Mouse (Mus musculus) CH12.LX (cell line): ENCODE measurements at regions not wholly inside any gene's neighbourhood (a gene's known extent, or its start where the extent isn't known, plus 50 kb on each side); places are given as distances from the start of the nearest gene placed in this dataset.

Experiments
- DNase-seq: peaks from one replicate; pipeline ENCODE4 v3.0.0-alpha.2; 2013; ENCODE audit errors: extremely low read depth
- H3K27ac ChIP-seq: 2 replicates; pipeline ENCODE4 v1.5.1; 2012; ENCODE audit warnings: low read depth, mild to moderate bottlenecking, control low read depth, moderate library complexity; ENCODE audit not compliant: insufficient read depth
- H3K27me3 ChIP-seq: replicated peaks from 2 replicates; pipeline ENCODE3; 2012; ENCODE audit warnings: inconsistent platforms
- H3K36me3 ChIP-seq, 2 experiments: replicated peaks in 1 of 2; 2 replicates each; pipeline versions ENCODE3 to v1.6.1; 2012; ENCODE audit warnings: inconsistent platforms in 1 of 2, low read length in 1 of 2, mild to moderate bottlenecking in 1 of 2, mixed read lengths in 1 of 2, moderate library complexity in 1 of 2; ENCODE audit not compliant: control insufficient read depth in 1 of 2, insufficient read depth in 1 of 2
- H3K4me1 ChIP-seq, 2 experiments: 2 replicates each; pipeline ENCODE4 v1.6.1; 2012; ENCODE audit warnings: inconsistent platforms in 1 of 2, moderate library complexity in 1 of 2; ENCODE audit not compliant: insufficient read depth in 2 of 2, control insufficient read depth in 1 of 2
- H3K4me2 ChIP-seq: 2 replicates; pipeline ENCODE4 v1.6.1; 2012; ENCODE audit warnings: low read depth, mild to moderate bottlenecking, control low read depth; ENCODE audit not compliant: poor library complexity, insufficient read depth, severe bottlenecking
- H3K4me3 ChIP-seq, 3 experiments: fragments of 150-350 bp in 1 of 3; sonication (generic) in 1 of 3; replicated peaks in 1 of 3; 2 replicates each; pipeline versions ENCODE3 to v1.5.1; 2011 to 2012; ENCODE audit warnings: low read depth in 2 of 3, low read length in 2 of 3, mild to moderate bottlenecking in 2 of 3, moderate library complexity in 2 of 3, control low read depth in 1 of 3, improper control_type of control experiment in 1 of 3, inconsistent platforms in 1 of 3, mixed read lengths in 1 of 3; ENCODE audit not compliant: poor library complexity in 1 of 3
- H3K79me2 ChIP-seq: replicated peaks from 2 replicates; pipeline ENCODE4 v1.6.1; 2012; ENCODE audit warnings: mild to moderate bottlenecking, moderate library complexity; ENCODE audit not compliant: control insufficient read depth, poor library complexity, insufficient read depth, severe bottlenecking; ENCODE audit errors: extremely low read depth
- H3K9ac ChIP-seq: 2 replicates; pipeline ENCODE4 v1.6.1; 2012; ENCODE audit warnings: low read depth, mild to moderate bottlenecking, control low read depth, moderate library complexity; ENCODE audit not compliant: insufficient read depth
- H3K9me3 ChIP-seq: replicated peaks from 2 replicates; pipeline ENCODE3; 2012; ENCODE audit warnings: low read length, inconsistent platforms, mixed read lengths
- CHD1 ChIP-seq: IDR thresholded peaks from 2 replicates; pipeline ENCODE4 v1.6.1; 2012; ENCODE audit warnings: low read depth, low read length, improper control_type of control experiment, inconsistent platforms
- EP300 ChIP-seq: IDR thresholded peaks from 2 replicates; pipeline ENCODE4 v1.6.1; 2011; ENCODE audit warnings: low read length, improper control_type of control experiment
- GABPA ChIP-seq: IDR thresholded peaks from 2 replicates; pipeline ENCODE4 v1.6.1; 2012; ENCODE audit warnings: low read depth, low read length, improper control_type of control experiment, inconsistent platforms; ENCODE audit not compliant: insufficient replicate concordance
- MEF2A ChIP-seq: IDR thresholded peaks from 2 replicates; pipeline ENCODE4 v1.6.1; 2014; ENCODE audit warnings: low read depth, mild to moderate bottlenecking, inconsistent platforms, low read length, improper control_type of control experiment, borderline replicate concordance
- PAX5 ChIP-seq: IDR thresholded peaks from 2 replicates; pipeline ENCODE4 v1.6.1; 2012; ENCODE audit warnings: low read length, inconsistent platforms, mixed read lengths
- POLR2A ChIP-seq: IDR thresholded peaks from 2 replicates; pipeline ENCODE4 v1.6.1; 2011; ENCODE audit warnings: low read depth, mild to moderate bottlenecking, improper control_type of control experiment, low read length
- RAD21 ChIP-seq: IDR thresholded peaks from 2 replicates; pipeline ENCODE4 v1.6.1; 2011; ENCODE audit warnings: low read depth, mild to moderate bottlenecking, low read length, improper control_type of control experiment, moderate library complexity
- USF2 ChIP-seq: conservative IDR thresholded peaks from 2 replicates; pipeline ENCODE4 v1.6.1; 2011; ENCODE audit warnings: low read depth, low read length, improper control_type of control experiment
- ZKSCAN1 ChIP-seq: IDR thresholded peaks from 2 replicates; pipeline ENCODE4 v1.6.1; 2012; ENCODE audit warnings: low read depth, inconsistent platforms, low read length, improper control_type of control experiment, borderline replicate concordance
- dilution Hi-C: fragments of 300-500 bp; cut with MboI; formaldehyde crosslinking; loops from 2 replicates; pipeline ENCODE4 v1.14.3; 2020; ENCODE audit warnings: low sequenced_read_pairs; ENCODE audit not compliant: extremely low pct_unique_long_range_greater_than_20kb, extremely low pct_ligation_motif_present
- in situ Hi-C: fragments of 300-500 bp; cut with MboI; formaldehyde crosslinking; loops from 3 replicates; pipeline ENCODE4 v1.14.3; 2019; ENCODE audit warnings: low sequenced_read_pairs, low pct_ligation_motif_present, low pct_unique_long_range_greater_than_20kb, mixed read lengths

DNA sequence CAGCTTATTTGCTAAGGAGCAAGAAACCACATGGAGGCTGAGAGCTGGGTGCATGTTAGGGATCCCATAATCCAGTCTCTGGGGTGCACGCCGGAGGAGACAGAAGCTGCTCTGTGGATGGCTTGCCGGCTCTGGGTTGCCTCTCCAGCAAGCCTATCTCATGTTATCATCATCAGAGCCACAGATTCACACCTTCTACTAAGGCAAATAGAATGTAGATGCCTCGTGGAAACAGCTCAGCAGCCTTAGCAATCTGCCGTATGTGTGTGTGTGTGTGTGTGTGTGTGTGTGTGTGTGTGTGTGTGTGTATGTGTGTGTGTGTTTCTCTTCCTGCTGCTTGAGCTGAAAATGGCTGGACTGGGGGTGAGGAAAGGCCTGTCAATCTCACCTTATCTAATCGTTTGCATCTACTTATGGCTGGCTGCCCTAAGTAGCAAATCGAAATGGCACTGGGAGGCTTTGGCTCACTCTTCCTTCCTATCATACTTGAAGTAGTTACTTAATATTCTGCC lies 191.7 kb downstream of the Dact1 start:
- dilution Hi-C loops = no loop called here
- Histone ChIP-seq H3K4me3 (no peak overlapping the region), H3K36me3 (no peaks in the 10 kb centered on the region), H3K27me3 (no peaks in the 10 kb centered on the region), H3K9ac (no peak overlapping the region), H3K27ac (no peak overlapping the region), H3K79me2 (no peaks in the 10 kb centered on the region), H3K9me3 (no peaks in the 10 kb centered on the region), H3K4me1 (peaks cover 0 to 10% of the 10 kb centered on the region in 2 experiments; a peak in 1 of 4 replicates), H3K4me2 (no peak overlapping the region)
- in situ Hi-C loops = no loop called here
- no peak for TF ChIP-seq PAX5
- DNase-seq = no peak

GRCm38 (mm10) chr12:71503265-71503664 lies 193.6 kb downstream of the Dact1 start:
- Histone ChIP-seq H3K27ac (no peak overlapping the region), H3K27me3 (no peaks in the 10 kb centered on the region), H3K4me2 (no peak overlapping the region), H3K9ac (no peak overlapping the region), H3K79me2 (no peaks in the 10 kb centered on the region), H3K9me3 (no peaks in the 10 kb centered on the region), H3K4me1 (peaks cover 0 to 4% of the 10 kb centered on the region in 2 experiments; a peak in 1 of 4 replicates), H3K36me3 (no peaks in the 10 kb centered on the region), H3K4me3 (no peak overlapping the region)
- dilution Hi-C loops (no loop called here), in situ Hi-C loops (no loop called here)
- TF ChIP-seq CHD1 (no peak), MEF2A (no peak), RAD21 (no peak), POLR2A (no peak)
- DNase-seq = no peak

DNA sequence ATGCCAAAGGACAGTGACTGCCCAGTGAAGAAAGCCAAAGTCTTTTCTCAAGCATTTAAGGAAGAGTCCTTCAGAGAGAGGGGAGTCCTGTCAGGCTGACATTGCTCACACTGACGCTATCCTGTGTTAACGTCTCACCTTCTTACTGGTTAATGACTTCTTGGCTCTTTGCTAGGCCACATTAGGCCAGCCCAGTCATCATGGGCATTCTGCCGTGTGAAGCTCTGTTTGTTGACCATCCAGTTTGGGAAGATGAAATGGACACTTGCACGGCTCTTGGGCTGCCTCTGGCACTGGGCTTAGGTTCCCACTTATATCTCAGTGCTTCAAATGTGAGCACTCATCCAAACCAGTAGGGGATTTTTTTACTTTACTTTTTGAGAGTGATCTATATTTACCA lies 196.5 kb downstream of the Dact1 start:
- dilution Hi-C loops = no loop called here
- TF ChIP-seq GABPA = no peak
- TF ChIP-seq EP300 = no peak
- no peak for TF ChIP-seq USF2
- no peak for TF ChIP-seq ZKSCAN1
- no peak overlapping the region for H3K27ac ChIP-seq

More for the DNA sequence above, 196.5 kb downstream of the Dact1 start:
- Histone ChIP-seq H3K79me2 (no peaks in the 10 kb centered on the region), H3K4me3 (no peak overlapping the region), H3K9me3 (no peaks in the 10 kb centered on the region), H3K9ac (no peak overlapping the region), H3K27me3 (no peaks in the 10 kb centered on the region), H3K36me3 (no peaks in the 10 kb centered on the region), H3K4me1 (no peaks in the 10 kb centered on the region), H3K4me2 (no peak overlapping the region)
- in situ Hi-C loops = no loop called here
- DNase-seq = no peak
